Mouse (Mus musculus): Measurements from ENCODE around the gene Nedd9. TPM values are rescaled to one million over a fixed set of nuclear protein-coding genes. Genes with fewer than 3 reads are reported as not detected.

Gene Nedd9
- polyA plus RNA-seq, 1 experiment from 2014 or later = 12.9 TPM

- ATAC-seq (ENCODE audit: insufficient number of reproducible peaks, low FRiP score, low TSS enrichment, low read depth) (no peak), DNase-seq (ENCODE audit: low spot score) (no peak)
- H3K9me3 ChIP-seq (ENCODE audit: control insufficient read depth, low read length) = no peaks in the 10 kb centered on the region
- H3K36me3 ChIP-seq (ENCODE audit: control insufficient read depth, insufficient read depth, low read length) = no peaks in the 10 kb centered on the region
- H3K4me3 ChIP-seq (ENCODE audit: low read depth, low read length) = no peak overlapping the region
- WGBS = 67% methylated on average over 12 of the region's 12 CpGs
- H3K27ac ChIP-seq (replicated peaks; ENCODE audit: low read depth, low read length) = no peak overlapping the region
- no peaks in the 10 kb centered on the region for H3K27me3 ChIP-seq (ENCODE audit: control insufficient read depth, insufficient read depth, low read length)
- H3K4me2 ChIP-seq (ENCODE audit: low read depth, severe bottlenecking) = no peak overlapping the region
- H3K4me1 ChIP-seq (ENCODE audit: control insufficient read depth, insufficient read depth, low read length) = no peaks in the 10 kb centered on the region
- no peak overlapping the region for H3K9ac ChIP-seq (ENCODE audit: low read length)
These were observed 15.2 kb upstream of the Nedd9 start for GRCm38 (mm10) chr13:41502136-41502916.

- H3K4me3 ChIP-seq (ENCODE audit: low read depth, low read length) = no peak overlapping the region
- ATAC-seq (ENCODE audit: insufficient number of reproducible peaks, low FRiP score, low TSS enrichment, low read depth) (no peak), DNase-seq (ENCODE audit: low spot score) (no peak)
- no peaks in the 10 kb centered on the region for H3K27me3 ChIP-seq (ENCODE audit: control insufficient read depth, insufficient read depth, low read length)
- H3K27ac ChIP-seq (replicated peaks; ENCODE audit: low read depth, low read length) = no peak overlapping the region
- no peak overlapping the region for H3K9ac ChIP-seq (ENCODE audit: low read length)
- no peaks in the 10 kb centered on the region for H3K9me3 ChIP-seq (ENCODE audit: control insufficient read depth, low read length)
- no peaks in the 10 kb centered on the region for H3K36me3 ChIP-seq (ENCODE audit: control insufficient read depth, insufficient read depth, low read length)
- no peak overlapping the region for H3K4me2 ChIP-seq (ENCODE audit: low read depth, severe bottlenecking)
- no peaks in the 10 kb centered on the region for H3K4me1 ChIP-seq (ENCODE audit: control insufficient read depth, insufficient read depth, low read length)
- WGBS = 88% methylated on average over 3 of the region's 3 CpGs
These were observed 13.6 kb upstream of the Nedd9 start for GRCm38 (mm10) chr13:41500793-41501192.

GRCm38 (mm10) chr13:41498611-41499121, 11.5 kb upstream of the Nedd9 start:
- ATAC-seq (ENCODE audit: insufficient number of reproducible peaks, low FRiP score, low TSS enrichment, low read depth) (no peak), DNase-seq (ENCODE audit: low spot score) (no peak)
- no peaks in the 10 kb centered on the region for H3K27me3 ChIP-seq (ENCODE audit: control insufficient read depth, insufficient read depth, low read length)
- no peaks in the 10 kb centered on the region for H3K36me3 ChIP-seq (ENCODE audit: control insufficient read depth, insufficient read depth, low read length)
- H3K4me1 ChIP-seq (ENCODE audit: control insufficient read depth, insufficient read depth, low read length) = no peaks in the 10 kb centered on the region
- H3K9ac ChIP-seq (ENCODE audit: low read length) = no peak overlapping the region
- no peak overlapping the region for H3K27ac ChIP-seq (replicated peaks; ENCODE audit: low read depth, low read length)
- 85% methylated on average over 2 of the region's 2 CpGs for WGBS
- no peak overlapping the region for H3K4me3 ChIP-seq (ENCODE audit: low read depth, low read length)
- H3K9me3 ChIP-seq (ENCODE audit: control insufficient read depth, low read length) = no peaks in the 10 kb centered on the region
- no peak overlapping the region for H3K4me2 ChIP-seq (ENCODE audit: low read depth, severe bottlenecking)

- 82% methylated on average over 2 of the region's 2 CpGs for WGBS
- ATAC-seq (ENCODE audit: insufficient number of reproducible peaks, low FRiP score, low TSS enrichment, low read depth) = no peak
- no peaks in the 10 kb centered on the region for H3K36me3 ChIP-seq (ENCODE audit: control insufficient read depth, insufficient read depth, low read length)
These were observed 7.5 kb upstream of the Nedd9 start for GRCm38 (mm10) chr13:41494681-41495080.

GRCm38 (mm10) chr13:41491981-41492702, 5.0 kb upstream of the Nedd9 start:
- no peaks in the 10 kb centered on the region for H3K9me3 ChIP-seq (ENCODE audit: control insufficient read depth, low read length)
- H3K4me3 ChIP-seq (ENCODE audit: low read depth, low read length) = no peak overlapping the region
- ATAC-seq (ENCODE audit: insufficient number of reproducible peaks, low FRiP score, low TSS enrichment, low read depth) (no peak), DNase-seq (ENCODE audit: low spot score) (no peak)
- no peaks in the 10 kb centered on the region for H3K27me3 ChIP-seq (ENCODE audit: control insufficient read depth, insufficient read depth, low read length)
- H3K9ac ChIP-seq (ENCODE audit: low read length) = no peak overlapping the region
- no peak overlapping the region for H3K4me2 ChIP-seq (ENCODE audit: low read depth, severe bottlenecking)
- no peaks in the 10 kb centered on the region for H3K36me3 ChIP-seq (ENCODE audit: control insufficient read depth, insufficient read depth, low read length)
- WGBS = 85% methylated on average over 8 of the region's 8 CpGs
- no peak overlapping the region for H3K27ac ChIP-seq (replicated peaks; ENCODE audit: low read depth, low read length)
- H3K4me1 ChIP-seq (ENCODE audit: control insufficient read depth, insufficient read depth, low read length) = no peaks in the 10 kb centered on the region; the same call in 1 of the 2 replicates

More at GRCm38 (mm10) chr13:41494681-41495080, 7.5 kb upstream of the Nedd9 start:
- DNase-seq (ENCODE audit: low spot score) = no peak
- no peak overlapping the region for H3K4me2 ChIP-seq (ENCODE audit: low read depth, severe bottlenecking)
- no peak overlapping the region for H3K27ac ChIP-seq (replicated peaks; ENCODE audit: low read depth, low read length)
- H3K9ac ChIP-seq (ENCODE audit: low read length) = no peak overlapping the region
- H3K4me3 ChIP-seq (ENCODE audit: low read depth, low read length) = no peak overlapping the region
- H3K9me3 ChIP-seq (ENCODE audit: control insufficient read depth, low read length) = no peaks in the 10 kb centered on the region
- H3K27me3 ChIP-seq (ENCODE audit: control insufficient read depth, insufficient read depth, low read length) = no peaks in the 10 kb centered on the region
- no peaks in the 10 kb centered on the region; the same call in 1 of the 2 replicates for H3K4me1 ChIP-seq (ENCODE audit: control insufficient read depth, insufficient read depth, low read length)

GRCm38 (mm10) chr13:41491522-41491921, 4.4 kb upstream of the Nedd9 start:
- WGBS = 81% methylated on average over 7 of the region's 7 CpGs
- H3K4me1 ChIP-seq (ENCODE audit: control insufficient read depth, insufficient read depth, low read length) = no peaks in the 10 kb centered on the region; the same call in 1 of the 2 replicates
- H3K9ac ChIP-seq (ENCODE audit: low read length) = no peak overlapping the region
- DNase-seq (ENCODE audit: low spot score) (no peak), ATAC-seq (ENCODE audit: insufficient number of reproducible peaks, low FRiP score, low TSS enrichment, low read depth) (no peak)
- no peaks in the 10 kb centered on the region for H3K27me3 ChIP-seq (ENCODE audit: control insufficient read depth, insufficient read depth, low read length)
- no peaks in the 10 kb centered on the region for H3K36me3 ChIP-seq (ENCODE audit: control insufficient read depth, insufficient read depth, low read length)
- no peaks in the 10 kb centered on the region for H3K9me3 ChIP-seq (ENCODE audit: control insufficient read depth, low read length)
- H3K4me3 ChIP-seq (ENCODE audit: low read depth, low read length) = no peak overlapping the region
- no peak overlapping the region for H3K27ac ChIP-seq (replicated peaks; ENCODE audit: low read depth, low read length)
- no peak overlapping the region for H3K4me2 ChIP-seq (ENCODE audit: low read depth, severe bottlenecking)

GRCm38 (mm10) chr13:41490282-41490681, 3.1 kb upstream of the Nedd9 start:
- WGBS = 34% methylated on average over 8 of the region's 8 CpGs
- no peak overlapping the region for H3K4me2 ChIP-seq (ENCODE audit: low read depth, severe bottlenecking)
- no peaks in the 10 kb centered on the region for H3K9me3 ChIP-seq (ENCODE audit: control insufficient read depth, low read length)
- H3K4me3 ChIP-seq (ENCODE audit: low read depth, low read length) = no peak overlapping the region
- ATAC-seq (ENCODE audit: insufficient number of reproducible peaks, low FRiP score, low TSS enrichment, low read depth) (no peak), DNase-seq (ENCODE audit: low spot score) (no peak)
- no peaks in the 10 kb centered on the region for H3K36me3 ChIP-seq (ENCODE audit: control insufficient read depth, insufficient read depth, low read length)
- no peak overlapping the region for H3K9ac ChIP-seq (ENCODE audit: low read length)
- no peaks in the 10 kb centered on the region for H3K27me3 ChIP-seq (ENCODE audit: control insufficient read depth, insufficient read depth, low read length)
- H3K4me1 ChIP-seq (ENCODE audit: control insufficient read depth, insufficient read depth, low read length) = no peaks in the 10 kb centered on the region; the same call in 1 of the 2 replicates
- no peak overlapping the region for H3K27ac ChIP-seq (replicated peaks; ENCODE audit: low read depth, low read length)

- no peak overlapping the region for H3K27ac ChIP-seq (replicated peaks; ENCODE audit: low read depth, low read length)
- ATAC-seq (ENCODE audit: insufficient number of reproducible peaks, low FRiP score, low TSS enrichment, low read depth) (no peak), DNase-seq (ENCODE audit: low spot score) (no peak)
- H3K9ac ChIP-seq (ENCODE audit: low read length) = no peak overlapping the region
- no peak overlapping the region for H3K4me2 ChIP-seq (ENCODE audit: low read depth, severe bottlenecking)
- no peaks in the 10 kb centered on the region for H3K27me3 ChIP-seq (ENCODE audit: control insufficient read depth, insufficient read depth, low read length)
- H3K36me3 ChIP-seq (ENCODE audit: control insufficient read depth, insufficient read depth, low read length) = no peaks in the 10 kb centered on the region
- H3K4me3 ChIP-seq (ENCODE audit: low read depth, low read length) = no peak overlapping the region
- no peaks in the 10 kb centered on the region; the same call in 1 of the 2 replicates for H3K4me1 ChIP-seq (ENCODE audit: control insufficient read depth, insufficient read depth, low read length)
- WGBS = 39% methylated on average over 9 of the region's 9 CpGs
- H3K9me3 ChIP-seq (ENCODE audit: control insufficient read depth, low read length) = no peaks in the 10 kb centered on the region
These were observed 2.6 kb upstream of the Nedd9 start for GRCm38 (mm10) chr13:41489705-41490275.
